Mouse (Mus musculus) embryonic fibroblast, embryonic 13.5 days (primary cell): ENCODE results near the gene Ppm1d.

Experiments used
- CTCF ChIP-seq: IDR thresholded peaks from 2 replicates; pipeline ENCODE4 v1.5.1; 2011; ENCODE audit warnings: mild to moderate bottlenecking, control low read depth, low read length, moderate library complexity, borderline replicate concordance; ENCODE audit not compliant: insufficient read depth
- POLR2A ChIP-seq: IDR thresholded peaks from 2 replicates; pipeline ENCODE4 v1.6.1; 2011; ENCODE audit warnings: low read depth, mild to moderate bottlenecking, control low read depth, low read length, moderate library complexity

DNA sequence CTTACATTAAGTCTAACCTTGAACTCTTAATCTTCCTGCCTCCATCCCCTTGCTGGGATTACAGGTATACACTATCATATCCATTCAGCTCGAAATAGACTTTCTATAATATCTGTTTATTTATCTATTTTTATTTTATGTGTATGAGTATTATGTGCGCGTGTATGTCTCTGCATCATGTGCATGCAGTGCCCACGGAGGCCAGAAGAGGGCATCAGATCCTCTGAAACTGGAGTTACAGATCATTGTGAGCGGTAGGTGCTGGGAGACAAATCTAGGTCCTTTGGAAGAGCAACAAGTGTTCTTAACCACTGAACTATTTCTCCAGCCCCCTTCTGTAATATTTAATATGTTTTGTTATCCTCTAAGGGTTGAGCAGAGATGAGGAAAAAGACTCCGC, 37.7 kb upstream of the Ppm1d start:
- TF ChIP-seq CTCF (peak; percentile 44; the same call in 1 of the 2 replicates), POLR2A (no peak)
